Mouse (Mus musculus): ENCODE measurements at regions not wholly inside any gene's neighbourhood (a gene's known extent, or its start where the extent isn't known, plus 50 kb on each side); places are given as distances from the start of the nearest gene placed in this dataset.

DNA sequence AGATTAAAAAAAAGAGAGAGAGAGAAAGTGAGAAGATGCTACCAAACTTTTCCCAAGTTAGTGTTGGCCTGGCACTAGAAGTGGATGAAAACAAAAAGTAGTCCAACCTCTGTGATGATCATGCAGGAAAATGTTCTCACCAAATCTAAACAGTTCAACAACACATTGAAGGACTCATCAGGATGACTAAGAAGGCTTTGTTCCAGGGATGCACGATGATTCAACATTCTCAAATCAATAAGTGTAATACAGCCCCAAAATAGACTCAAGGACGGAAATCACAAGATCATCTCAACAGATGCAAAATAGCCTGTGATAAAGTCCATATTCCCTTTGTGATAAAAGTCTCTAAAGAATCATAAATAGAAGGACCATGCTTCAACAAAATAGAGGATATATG, 106.3 kb downstream of the Cysltr2 start:
- ATAC-seq, result no peak

GRCm38 (mm10) chr14:72939067-72939393, 109.9 kb downstream of the Cysltr2 start:
- ATAC-seq, result no peak

GRCm38 (mm10) chr14:72938382-72939066, 110.4 kb downstream of the Cysltr2 start:
- ATAC-seq, result no peak

DNA sequence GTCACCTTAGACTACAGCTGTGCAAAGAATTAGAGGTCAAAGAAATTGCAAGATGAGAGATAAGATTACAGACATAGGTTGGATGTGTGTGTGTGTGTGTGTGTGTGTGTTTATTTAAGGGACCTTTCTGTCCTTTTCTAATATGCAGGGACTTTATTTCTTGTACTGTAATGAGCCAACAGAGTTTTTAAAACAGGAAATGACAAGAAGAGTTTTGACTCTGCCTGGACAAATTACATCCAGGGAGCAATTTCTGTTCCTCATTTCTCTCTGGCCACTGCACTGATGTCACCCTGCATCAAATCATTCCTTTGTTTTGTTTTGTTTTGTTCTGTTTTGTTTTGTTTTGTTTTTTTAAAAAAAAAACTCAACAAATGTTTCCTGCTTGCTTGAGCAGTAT, 115.3 kb downstream of the Cysltr2 start:
- ATAC-seq, result no peak

DNA sequence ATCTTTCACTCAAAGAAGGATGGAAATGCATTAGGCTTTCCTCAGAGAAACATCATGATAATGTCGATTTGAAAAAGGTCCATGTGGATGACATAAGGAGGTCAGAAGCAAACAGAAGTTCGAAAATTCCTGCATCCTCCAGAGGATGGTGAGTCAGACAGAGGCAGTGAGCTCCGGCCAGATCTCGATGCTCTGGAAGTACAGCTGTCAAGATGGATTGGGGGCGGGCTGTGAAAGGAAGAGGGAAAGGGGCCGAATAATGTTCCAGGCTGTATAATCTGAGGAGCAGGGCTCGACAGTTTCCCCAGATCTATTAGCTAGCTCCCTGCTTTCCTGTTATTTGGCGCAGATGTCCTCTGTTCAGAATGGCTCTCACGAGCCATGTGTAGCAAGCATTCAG, 116.6 kb downstream of the Cysltr2 start:
- no peak for ATAC-seq

DNA sequence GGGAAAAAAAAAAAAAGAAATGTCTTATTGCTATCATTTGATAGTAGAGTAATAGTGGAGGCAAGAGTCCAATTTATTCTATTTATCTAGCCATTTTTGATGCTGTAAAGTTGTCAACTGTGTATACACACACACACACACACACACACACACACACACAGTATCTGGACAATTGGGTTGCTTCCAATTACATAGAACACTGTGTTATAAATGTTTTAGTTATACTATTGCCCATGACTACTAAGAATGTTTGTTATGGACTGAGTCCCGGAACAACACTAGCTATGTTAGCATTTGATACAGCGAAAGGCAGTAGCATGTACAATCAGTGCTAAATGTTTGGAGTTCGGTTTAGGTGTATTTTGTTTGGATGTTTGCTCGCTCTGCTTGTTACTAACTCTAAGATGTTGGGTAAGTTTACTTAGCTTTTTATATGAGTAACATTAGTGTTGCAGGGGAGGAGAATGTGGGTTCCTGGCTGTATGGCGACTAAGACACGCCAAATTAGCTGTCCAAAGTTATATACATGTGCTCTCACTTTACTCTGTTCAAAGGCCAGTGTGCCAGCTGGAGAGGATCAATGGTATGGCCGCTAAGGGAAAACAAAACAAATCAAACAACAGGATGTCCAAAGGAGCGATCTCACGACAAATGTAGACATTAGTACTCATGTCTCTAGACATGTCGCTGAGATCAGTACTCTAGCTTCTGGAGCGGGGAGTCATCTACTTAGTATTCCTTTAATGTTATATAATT, 147.6 kb downstream of the Cysltr2 start:
- ATAC-seq, result no peak

DNA sequence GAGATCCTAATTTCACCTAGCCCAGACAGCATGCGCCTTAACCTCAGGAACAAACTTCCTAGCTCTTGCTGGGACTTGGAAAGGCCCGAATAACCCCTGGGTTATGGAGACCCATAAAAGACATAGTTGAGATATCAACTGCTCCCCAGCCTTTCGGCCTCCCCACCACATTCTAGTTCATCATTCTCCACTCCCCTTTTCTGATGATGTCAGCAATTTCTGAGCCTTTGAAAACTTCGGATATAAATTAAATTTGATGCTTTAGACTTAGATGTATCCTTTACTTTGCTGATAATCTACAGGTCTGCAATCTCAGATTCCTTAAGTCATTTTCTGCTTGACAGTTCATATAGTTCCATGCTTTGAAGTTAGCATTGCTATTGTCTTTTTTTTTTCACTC, 149.3 kb downstream of the Cysltr2 start:
- no peak for ATAC-seq

DNA sequence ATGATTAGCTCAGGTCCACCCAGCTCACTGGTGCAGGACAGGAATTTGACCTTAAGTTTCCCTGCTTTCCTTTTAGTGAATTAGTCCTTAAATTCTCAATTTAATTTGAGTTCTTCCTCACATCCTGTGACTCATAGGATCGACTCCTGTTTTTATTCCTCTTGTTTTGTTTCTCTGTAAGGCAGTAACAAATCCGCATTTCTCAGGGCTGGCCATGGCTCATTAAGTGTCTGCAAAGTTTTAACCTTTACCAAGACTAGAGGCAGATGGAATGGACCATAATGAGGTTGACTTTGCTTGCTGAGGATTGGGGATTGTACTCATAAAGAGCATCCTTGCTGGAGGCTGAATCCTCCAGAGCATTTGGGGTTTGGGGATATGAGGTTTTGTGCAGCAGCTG, 156.6 kb downstream of the Cysltr2 start:
- ATAC-seq, result no peak

DNA sequence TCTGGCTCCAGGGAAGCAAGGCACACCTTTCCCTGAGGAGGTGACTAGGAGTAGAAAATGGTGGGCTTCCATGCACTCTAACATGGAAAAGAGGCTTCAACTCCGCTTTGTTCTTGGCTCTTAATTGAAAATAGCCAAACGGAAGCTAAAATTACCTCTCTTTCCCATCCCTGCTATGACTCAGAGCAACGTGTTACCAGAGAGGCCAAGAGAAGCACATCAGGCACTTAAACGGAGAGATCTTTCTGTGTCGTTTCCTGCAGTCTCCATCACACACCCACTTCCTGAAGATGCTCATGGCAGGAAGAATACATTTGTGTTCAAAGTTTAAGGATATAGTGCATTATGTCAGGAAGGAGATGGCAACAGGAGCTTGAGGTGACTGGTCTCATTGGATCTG, 159.3 kb downstream of the Cysltr2 start:
- no peak for ATAC-seq

DNA sequence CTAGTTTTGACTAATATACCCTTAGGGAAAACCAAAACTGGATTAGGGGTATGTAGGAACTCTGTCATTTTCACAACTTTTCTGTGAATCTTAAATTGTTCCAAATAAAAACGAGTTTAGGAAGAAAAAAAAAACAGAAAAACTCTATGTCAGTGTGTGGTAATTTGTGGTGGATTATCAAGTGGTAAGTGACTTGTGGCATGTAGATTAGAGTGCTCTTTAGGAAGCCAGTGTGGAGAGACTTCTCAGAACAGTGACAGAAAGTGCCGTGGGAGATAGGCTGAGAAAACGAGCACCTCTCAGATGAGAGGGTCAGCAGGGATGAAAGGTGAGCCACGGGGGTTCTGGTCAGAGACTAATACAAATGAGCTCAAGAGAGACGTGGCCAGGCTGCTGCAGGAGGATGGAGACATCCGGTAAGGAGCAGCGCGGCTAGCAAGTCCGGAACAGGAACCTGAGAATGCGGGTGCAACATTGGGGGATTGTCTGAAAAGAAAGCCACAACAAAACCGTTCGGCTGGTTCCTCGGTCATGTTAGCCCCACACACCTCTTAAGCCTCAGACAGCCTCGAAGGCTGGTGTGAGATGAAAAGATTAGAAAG, 161.3 kb downstream of the Cysltr2 start:
- ATAC-seq, result peak; percentile 40

GRCm38 (mm10) chr14:72886935-72887369, 162.0 kb downstream of the Cysltr2 start:
- peak; percentile 59 for ATAC-seq

GRCm38 (mm10) chr14:72885824-72886223, 163.1 kb downstream of the Cysltr2 start:
- ATAC-seq, result no peak

- no peak for ATAC-seq
These were observed 164.4 kb downstream of the Cysltr2 start for GRCm38 (mm10) chr14:72884561-72884960.

DNA sequence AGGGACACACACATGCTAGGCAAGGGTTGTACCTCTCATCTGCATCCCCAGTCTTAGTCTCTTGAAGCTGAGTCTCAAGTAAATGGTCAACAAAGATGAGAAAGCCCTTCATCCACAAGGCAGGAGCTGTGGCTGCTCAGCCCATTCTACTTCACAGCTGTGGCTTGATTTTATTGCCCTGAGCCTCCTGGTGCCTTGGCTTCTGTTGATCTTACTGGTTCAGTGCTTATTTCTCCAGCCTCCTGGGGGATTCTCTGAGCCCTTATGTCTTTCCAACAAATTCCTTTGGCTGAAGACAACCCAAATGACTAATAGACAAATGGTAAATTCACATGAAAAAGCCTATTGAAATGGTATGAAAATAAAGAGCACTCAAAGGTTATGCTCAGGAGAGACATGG, 167.3 kb upstream of the Fndc3a start:
- ATAC-seq, result no peak

GRCm38 (mm10) chr14:72873494-72873893, 163.7 kb upstream of the Fndc3a start:
- no peak for ATAC-seq

- ATAC-seq, result peak; percentile 54
These were observed 159.5 kb upstream of the Fndc3a start for GRCm38 (mm10) chr14:72869188-72869749.

DNA sequence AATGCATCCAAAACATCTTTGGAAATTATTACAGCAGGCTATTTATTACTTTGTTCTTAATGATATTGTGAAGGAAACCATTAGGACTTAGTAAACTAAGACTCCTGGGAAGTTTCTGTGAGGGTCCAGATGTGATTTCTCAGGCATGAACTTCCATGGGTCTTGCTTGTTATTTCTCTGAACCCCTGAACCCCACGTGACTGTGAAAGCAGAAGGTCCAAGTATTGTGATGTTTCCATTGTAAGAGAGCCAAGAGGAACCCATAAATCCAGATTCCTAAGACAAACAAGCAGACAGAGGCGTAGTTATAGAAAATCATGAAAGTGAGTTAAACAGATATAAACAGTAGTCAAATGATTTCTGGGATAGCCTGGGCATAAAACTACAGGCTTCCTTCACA, 157.1 kb upstream of the Fndc3a start:
- ATAC-seq, result no peak

DNA sequence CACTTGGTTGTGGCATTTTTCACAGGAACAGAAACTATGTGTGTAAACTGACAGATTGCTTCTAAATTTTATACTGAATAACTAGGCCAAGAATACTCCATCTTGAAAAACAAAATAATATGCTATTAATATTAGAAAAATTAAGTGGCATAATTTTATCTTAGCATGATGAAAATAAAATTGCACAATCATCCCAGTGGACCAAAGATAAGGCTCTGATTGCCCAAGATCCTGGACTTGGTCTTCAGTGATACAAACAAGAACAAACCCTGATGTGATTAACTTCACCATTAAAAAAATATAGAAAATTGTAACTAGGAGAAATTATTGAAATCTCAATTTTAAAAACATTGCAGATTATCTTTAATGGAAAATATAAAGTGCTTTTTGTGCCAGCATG, 155.7 kb upstream of the Fndc3a start:
- ATAC-seq, result no peak

- no peak for ATAC-seq
These were observed 155.0 kb upstream of the Fndc3a start for GRCm38 (mm10) chr14:72864792-72865191.

DNA sequence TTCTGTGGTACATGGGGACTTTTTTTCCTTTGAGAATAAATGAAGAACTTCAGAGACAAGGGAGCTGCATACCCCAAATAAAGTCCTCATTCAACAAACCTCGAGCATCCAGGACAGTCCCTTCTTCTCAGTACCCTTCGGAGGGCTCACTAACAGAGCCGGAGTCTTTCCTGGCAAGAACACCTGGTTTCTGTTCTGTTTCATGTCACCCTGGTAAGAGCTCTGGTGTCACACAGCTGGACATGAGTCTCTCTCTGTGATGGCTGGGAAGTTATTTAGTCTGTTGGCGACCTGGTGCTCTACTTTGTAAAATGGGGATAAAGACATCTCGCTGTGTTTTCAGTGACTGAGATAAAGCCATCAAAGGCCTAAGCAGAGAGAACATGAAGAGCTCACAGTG, 154.3 kb upstream of the Fndc3a start:
- ATAC-seq, result no peak

DNA sequence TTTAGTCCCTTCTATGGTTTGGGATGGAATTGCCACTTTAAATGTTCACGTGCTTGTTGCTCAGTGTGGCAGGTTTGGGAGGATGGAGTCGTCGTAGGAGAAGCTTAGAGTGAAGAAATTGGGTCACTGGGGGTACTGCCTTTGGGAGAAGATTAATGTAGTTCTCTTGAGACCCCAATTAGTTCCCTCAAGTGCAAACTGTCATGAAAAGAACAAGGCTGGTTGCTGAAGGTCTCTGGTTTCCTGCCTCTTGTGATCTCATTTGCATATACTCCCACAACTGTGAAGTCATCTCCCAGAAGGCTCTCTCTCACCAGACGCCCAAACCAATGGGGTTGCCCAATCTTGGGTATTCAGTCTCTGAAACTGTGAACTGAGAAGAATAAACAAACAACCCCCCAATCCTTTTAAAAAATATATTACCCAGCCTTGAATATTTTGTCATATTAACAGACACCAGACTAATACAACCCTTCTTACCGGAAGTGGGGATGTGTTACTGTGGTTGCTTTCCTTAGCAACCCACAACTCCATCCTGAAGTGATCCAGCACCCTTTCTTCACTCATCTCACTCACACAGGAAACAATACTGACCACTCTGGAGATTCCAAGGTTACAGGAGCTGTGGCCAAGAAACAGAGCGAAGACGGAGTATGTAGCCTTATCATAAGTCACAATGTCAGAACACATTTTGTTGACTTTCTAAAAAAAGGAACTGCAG, 153.2 kb upstream of the Fndc3a start:
- ATAC-seq, result no peak

DNA sequence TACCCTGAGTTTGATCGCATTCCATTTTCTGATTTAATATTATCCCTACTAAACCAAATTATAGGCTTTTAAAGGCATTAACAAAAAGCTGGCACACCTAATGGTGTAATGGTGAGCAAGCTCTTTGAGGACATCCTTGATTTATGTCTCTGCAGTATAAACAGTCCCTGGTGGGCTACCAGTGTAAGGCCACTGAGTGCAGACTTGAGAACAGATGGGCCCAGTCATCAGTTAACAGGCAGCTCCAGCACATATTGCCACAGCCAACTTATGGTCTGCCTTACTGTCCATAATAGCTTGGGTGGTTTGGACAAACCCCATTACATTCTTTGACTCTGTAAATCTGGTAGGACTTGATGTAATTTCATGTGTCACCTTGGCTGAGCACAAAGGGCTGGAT, 144.4 kb upstream of the Fndc3a start:
- no peak for ATAC-seq

DNA sequence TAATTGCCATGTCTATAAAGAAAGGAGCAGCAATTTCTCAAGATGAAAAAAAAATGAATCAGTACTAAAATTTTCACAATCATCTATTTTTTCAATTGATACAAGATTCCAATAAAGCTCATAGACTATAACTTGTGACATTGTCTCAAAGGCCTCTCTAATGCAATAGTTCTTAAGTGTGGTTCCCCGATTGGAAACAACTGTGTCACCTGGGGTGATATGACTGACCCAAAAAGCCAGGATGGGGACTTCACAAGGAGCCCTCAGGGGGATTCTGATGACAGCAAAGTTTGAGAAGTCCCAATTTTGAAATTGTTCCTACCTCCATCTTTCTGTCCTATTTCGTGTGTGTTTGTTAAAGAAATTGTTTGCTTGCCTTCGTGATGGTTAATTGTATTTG, 143.3 kb upstream of the Fndc3a start:
- ATAC-seq, result no peak

All from activated CD4-positive, CD25-positive, alpha-beta regulatory T cell, adult 4 months (primary cell).